Mouse (Mus musculus) forebrain, embryonic 10.5 days (tissue): ENCODE measurements around the gene Wfikkn2. TPM values are rescaled to one million over a fixed set of nuclear protein-coding genes. Genes with fewer than 3 reads are reported as not detected.

Source experiments
- DNase-seq: peaks from one replicate; pipeline ENCODE4 v3.0.0-alpha.2; 2017; ENCODE audit warnings: low spot score; ENCODE audit errors: extremely low spot score
- H3K27ac ChIP-seq: fragments of 300-500 bp; sonication (generic); 2 replicates; pipeline ENCODE4 v1.5.1; 2016; ENCODE audit warnings: mild to moderate bottlenecking
- H3K27me3 ChIP-seq: fragments of 300-500 bp; sonication (generic); 2 replicates; pipeline ENCODE4 v1.6.1; 2016; ENCODE audit warnings: mild to moderate bottlenecking; ENCODE audit not compliant: poor library complexity, severe bottlenecking
- H3K36me3 ChIP-seq: fragments of 300-500 bp; sonication (generic); replicated peaks from 2 replicates; pipeline ENCODE4 v1.6.1; 2016; ENCODE audit warnings: mild to moderate bottlenecking, moderate library complexity
- H3K4me1 ChIP-seq: fragments of 300-500 bp; sonication (generic); 2 replicates; pipeline ENCODE4 v1.6.1; 2016
- H3K4me3 ChIP-seq: fragments of 300-500 bp; sonication (generic); 2 replicates; pipeline ENCODE4 v1.5.1; 2016; ENCODE audit warnings: mild to moderate bottlenecking, moderate library complexity
- H3K9me3 ChIP-seq: fragments of 300-500 bp; sonication (generic); 2 replicates; pipeline ENCODE4 v1.6.1; 2016; ENCODE audit warnings: mild to moderate bottlenecking, moderate library complexity
- WGBS: fragments of 180-500 bp; shearing (Covaris S2); methylation state at CpG from one replicate; pipeline ENCODE4 v1.1.7; 2016; 5-methylcytosine and 5-hydroxymethylcytosine counted together
- polyA plus RNA-seq: library from polyadenylated mRNA; unstranded; fragments of >200 nt; fragmentation: Nextera tagmentation; extraction: Ambion mirVana; gene quantifications from 2 replicates; pipeline ENCODE4 v1.2.1, GENCODE M21; 2016

Gene Wfikkn2
- polyA plus RNA-seq, 1 experiment from 2014 or later: 1.2 TPM

GRCm38 (mm10) chr11:94210191-94211086, 35.4 kb downstream of the Wfikkn2 start:
- peak; percentile 90 for DNase-seq
- peaks cover 19% of the 10 kb centered on the region for H3K36me3 ChIP-seq
- under 1% methylated on average over 54 of the region's 56 CpGs for WGBS
- peak overlapping the region; percentile 96 for H3K4me3 ChIP-seq
- peak overlapping the region; percentile 99 for H3K27ac ChIP-seq
- H3K4me1 ChIP-seq: peaks cover 57% of the 10 kb centered on the region
- H3K27me3 ChIP-seq: 0 out of 2 replicates have a peak, but pooled peaks cover 4% of the 10 kb centered on the region
- H3K9me3 ChIP-seq: no peaks in the 10 kb centered on the region

GRCm38 (mm10) chr11:94209695-94210131, 36.1 kb downstream of the Wfikkn2 start:
- DNase-seq: no peak
- Histone ChIP-seq H3K4me1 (peaks cover 57% of the 10 kb centered on the region), H3K9me3 (no peaks in the 10 kb centered on the region), H3K27me3 (0 out of 2 replicates have a peak, but pooled peaks cover 4% of the 10 kb centered on the region), H3K27ac (peak overlapping the region; percentile 99), H3K4me3 (peak overlapping the region; percentile 96), H3K36me3 (peaks cover 16% of the 10 kb centered on the region)
- 1% methylated on average over 14 of the region's 14 CpGs for WGBS

- 55% methylated on average over 8 of the region's 8 CpGs for WGBS
- Histone ChIP-seq H3K27ac (peak overlapping the region; percentile 99), H3K36me3 (peaks cover 9% of the 10 kb centered on the region), H3K4me3 (peak overlapping the region; percentile 96; the same call in 1 of the 2 replicates), H3K27me3 (0 out of 2 replicates have a peak, but pooled peaks cover 4% of the 10 kb centered on the region), H3K4me1 (peaks cover 52% of the 10 kb centered on the region), H3K9me3 (no peaks in the 10 kb centered on the region)
- no peak for DNase-seq
Measured at GRCm38 (mm10) chr11:94208811-94209675, 36.8 kb downstream of the Wfikkn2 start.

- 58% methylated on average over 10 of the region's 10 CpGs for WGBS
- Histone ChIP-seq H3K36me3 (no peaks in the 10 kb centered on the region), H3K27ac (peak overlapping the region; percentile 67), H3K4me3 (no peak overlapping the region), H3K27me3 (0 out of 2 replicates have a peak, but pooled peaks cover 4% of the 10 kb centered on the region), H3K4me1 (peaks cover 31% of the 10 kb centered on the region), H3K9me3 (no peaks in the 10 kb centered on the region)
- no peak for DNase-seq
Measured at GRCm38 (mm10) chr11:94206398-94207114, 39.2 kb downstream of the Wfikkn2 start.

- DNase-seq: no peak
- Histone ChIP-seq H3K36me3 (no peaks in the 10 kb centered on the region), H3K4me1 (peaks cover 20% of the 10 kb centered on the region), H3K4me3 (no peak overlapping the region), H3K27ac (no peak overlapping the region), H3K9me3 (no peaks in the 10 kb centered on the region), H3K27me3 (0 out of 2 replicates have a peak, but pooled peaks cover 4% of the 10 kb centered on the region)
- WGBS: 59% methylated on average over 3 of the region's 3 CpGs
Measured at GRCm38 (mm10) chr11:94203066-94203465, 42.7 kb downstream of the Wfikkn2 start.

GRCm38 (mm10) chr11:94202106-94202505, 43.7 kb downstream of the Wfikkn2 start:
- Histone ChIP-seq H3K4me3 (no peak overlapping the region), H3K36me3 (no peaks in the 10 kb centered on the region), H3K4me1 (peaks cover 19% of the 10 kb centered on the region), H3K27ac (no peak overlapping the region), H3K9me3 (no peaks in the 10 kb centered on the region), H3K27me3 (0 out of 2 replicates have a peak, but pooled peaks cover 4% of the 10 kb centered on the region)
- 91% methylated on average over 5 of the region's 5 CpGs for WGBS
- DNase-seq: no peak

- Histone ChIP-seq H3K27ac (no peak overlapping the region), H3K36me3 (no peaks in the 10 kb centered on the region), H3K4me3 (no peak overlapping the region), H3K9me3 (no peaks in the 10 kb centered on the region), H3K27me3 (no peaks in the 10 kb centered on the region), H3K4me1 (0 out of 2 replicates have a peak, but pooled peaks cover 4% of the 10 kb centered on the region)
- WGBS: 89% methylated on average over 4 of the region's 4 CpGs
- no peak for DNase-seq
Measured at GRCm38 (mm10) chr11:94200422-94200821, 45.4 kb downstream of the Wfikkn2 start.

- DNase-seq: no peak
- no peaks in the 10 kb centered on the region for H3K27me3 ChIP-seq
- WGBS: 77% methylated on average over 2 of the region's 2 CpGs
- no peak overlapping the region for H3K27ac ChIP-seq
- no peak overlapping the region for H3K4me3 ChIP-seq
- H3K36me3 ChIP-seq: no peaks in the 10 kb centered on the region
- no peaks in the 10 kb centered on the region for H3K9me3 ChIP-seq
- H3K4me1 ChIP-seq: peaks cover 9% of the 10 kb centered on the region
Measured at GRCm38 (mm10) chr11:94199771-94200170, 46.0 kb downstream of the Wfikkn2 start.

- Histone ChIP-seq H3K4me3 (no peak overlapping the region), H3K27ac (no peak overlapping the region), H3K9me3 (no peaks in the 10 kb centered on the region), H3K4me1 (peaks cover 15% of the 10 kb centered on the region), H3K27me3 (no peaks in the 10 kb centered on the region), H3K36me3 (no peaks in the 10 kb centered on the region)
- 94% methylated on average over 7 of the region's 7 CpGs for WGBS
- DNase-seq: no peak
Measured at GRCm38 (mm10) chr11:94198405-94199146, 47.2 kb downstream of the Wfikkn2 start.

- Histone ChIP-seq H3K4me3 (no peak overlapping the region), H3K9me3 (no peaks in the 10 kb centered on the region), H3K27ac (no peak overlapping the region), H3K4me1 (peaks cover 15% of the 10 kb centered on the region), H3K27me3 (no peaks in the 10 kb centered on the region), H3K36me3 (no peaks in the 10 kb centered on the region)
- no peak for DNase-seq
- 92% methylated on average over 3 of the region's 3 CpGs for WGBS
Measured at GRCm38 (mm10) chr11:94196311-94196710, 49.5 kb downstream of the Wfikkn2 start.

- no peak for DNase-seq
- 87% methylated on average over 2 of the region's 2 CpGs for WGBS
- no peaks in the 10 kb centered on the region for H3K36me3 ChIP-seq
- no peak overlapping the region for H3K4me3 ChIP-seq
- no peak overlapping the region for H3K27ac ChIP-seq
- no peaks in the 10 kb centered on the region for H3K27me3 ChIP-seq
- H3K9me3 ChIP-seq: no peaks in the 10 kb centered on the region
- peaks cover 17% of the 10 kb centered on the region for H3K4me1 ChIP-seq
Measured at GRCm38 (mm10) chr11:94193109-94193508, 52.7 kb downstream of the Wfikkn2 start.
